Mouse (Mus musculus) embryonic fibroblast, embryonic 13.5 days (primary cell): Measurements from ENCODE around the gene Inka2. TPM values are rescaled to one million over a fixed set of nuclear protein-coding genes. Genes with fewer than 3 reads are reported as not detected.

Experiments
- H3K27ac ChIP-seq: 2 replicates; pipeline ENCODE4 v1.5.1; 2012; ENCODE audit warnings: low read length, control low read depth, inconsistent platforms; ENCODE audit not compliant: insufficient read depth
- H3K4me1 ChIP-seq: 2 replicates; pipeline ENCODE4 v1.6.1; 2011; ENCODE audit warnings: low read length; ENCODE audit not compliant: control insufficient read depth, insufficient read depth
- H3K4me3 ChIP-seq: 2 replicates; pipeline ENCODE4 v1.5.1; 2011; ENCODE audit warnings: mild to moderate bottlenecking, control low read depth, low read length; ENCODE audit not compliant: insufficient read depth
- CTCF ChIP-seq: IDR thresholded peaks from 2 replicates; pipeline ENCODE4 v1.5.1; 2011; ENCODE audit warnings: mild to moderate bottlenecking, control low read depth, low read length, moderate library complexity, borderline replicate concordance; ENCODE audit not compliant: insufficient read depth
- POLR2A ChIP-seq: IDR thresholded peaks from 2 replicates; pipeline ENCODE4 v1.6.1; 2011; ENCODE audit warnings: low read depth, mild to moderate bottlenecking, control low read depth, low read length, moderate library complexity
- polyA plus RNA-seq: library from polyadenylated mRNA; stranded (reverse); fragments of >200 nt; gene quantifications from 2 replicates; pipeline ENCODE4 v1.2.4, GENCODE M21; 2011; ENCODE audit warnings: low read depth; ENCODE audit not compliant: missing spikeins, insufficient read length

The Inka2 gene
- polyA plus RNA-seq, 1 experiment = 11.2 TPM

GRCm38 (mm10) chr3:105721681-105722201 lies 17.3 kb downstream of the Inka2 start:
- Histone ChIP-seq H3K4me1 (no peaks in the 10 kb centered on the region), H3K27ac (no peak overlapping the region), H3K4me3 (no peak overlapping the region)
- TF ChIP-seq CTCF (no peak), POLR2A (0 out of 2 replicates have a peak, but pooled peaks have one; percentile 9)

GRCm38 (mm10) chr3:105722510-105722909 lies 18.1 kb downstream of the Inka2 start:
- no peak overlapping the region for H3K27ac ChIP-seq
- no peaks in the 10 kb centered on the region for H3K4me1 ChIP-seq
- no peak overlapping the region for H3K4me3 ChIP-seq
- TF ChIP-seq CTCF (no peak), POLR2A (0 out of 2 replicates have a peak, but pooled peaks have one; percentile 15)

GRCm38 (mm10) chr3:105726037-105726436 lies 21.6 kb downstream of the Inka2 start:
- no peak for TF ChIP-seq CTCF
- TF ChIP-seq POLR2A = no peak
- no peaks in the 10 kb centered on the region for H3K4me1 ChIP-seq
- H3K27ac ChIP-seq = no peak overlapping the region
- H3K4me3 ChIP-seq = no peak overlapping the region

DNA sequence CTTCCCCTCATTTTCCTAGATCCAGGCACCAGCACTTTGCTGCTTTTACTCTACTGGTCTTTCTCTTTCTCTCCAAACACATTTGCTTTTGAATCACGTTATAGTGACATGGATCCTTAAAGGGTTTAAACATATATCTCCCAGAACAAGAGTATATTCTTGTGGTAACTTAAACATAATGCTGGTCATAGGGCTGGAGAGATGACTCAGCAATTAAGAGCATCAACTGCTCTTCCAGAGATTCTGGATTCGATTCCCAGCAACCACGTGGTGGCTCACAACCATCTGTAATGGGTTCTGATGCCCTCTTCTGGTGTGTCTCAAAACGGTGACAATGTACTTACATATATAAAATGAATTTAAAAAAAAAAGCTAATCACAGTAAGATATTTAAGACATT lies 28.0 kb downstream of the Inka2 start:
- H3K4me1 ChIP-seq = peaks cover 3% of the 10 kb centered on the region
- TF ChIP-seq CTCF (no peak), POLR2A (no peak)
- no peak overlapping the region for H3K27ac ChIP-seq
- no peak overlapping the region for H3K4me3 ChIP-seq

DNA sequence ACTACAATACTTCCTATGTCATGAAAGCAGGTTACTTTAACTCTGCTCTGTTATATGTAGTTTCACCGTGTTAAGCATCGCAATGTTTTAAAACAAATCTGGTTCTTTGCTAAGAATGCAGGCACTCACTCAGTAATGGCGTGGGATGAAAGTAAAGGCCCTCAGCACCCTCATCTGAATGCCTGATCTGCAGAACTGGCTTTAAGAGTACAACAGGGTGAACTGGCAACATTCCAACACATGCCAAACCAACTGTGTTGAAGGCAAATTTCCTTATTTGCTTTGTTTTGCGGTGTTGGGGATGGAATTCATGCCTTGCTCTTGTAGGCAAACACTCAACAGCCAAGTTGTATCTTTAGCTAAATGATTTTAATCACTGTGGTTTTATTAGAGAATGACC lies 29.1 kb downstream of the Inka2 start:
- Histone ChIP-seq H3K4me1 (peaks cover 3% of the 10 kb centered on the region), H3K4me3 (no peak overlapping the region), H3K27ac (no peak overlapping the region)
- no peak for TF ChIP-seq CTCF
- TF ChIP-seq POLR2A = no peak

- TF ChIP-seq CTCF (no peak), POLR2A (no peak)
- H3K4me3 ChIP-seq = no peak overlapping the region
- peaks cover 3% of the 10 kb centered on the region for H3K4me1 ChIP-seq
- no peak overlapping the region for H3K27ac ChIP-seq
Observed at GRCm38 (mm10) chr3:105735285-105735684, 30.9 kb downstream of the Inka2 start.

DNA sequence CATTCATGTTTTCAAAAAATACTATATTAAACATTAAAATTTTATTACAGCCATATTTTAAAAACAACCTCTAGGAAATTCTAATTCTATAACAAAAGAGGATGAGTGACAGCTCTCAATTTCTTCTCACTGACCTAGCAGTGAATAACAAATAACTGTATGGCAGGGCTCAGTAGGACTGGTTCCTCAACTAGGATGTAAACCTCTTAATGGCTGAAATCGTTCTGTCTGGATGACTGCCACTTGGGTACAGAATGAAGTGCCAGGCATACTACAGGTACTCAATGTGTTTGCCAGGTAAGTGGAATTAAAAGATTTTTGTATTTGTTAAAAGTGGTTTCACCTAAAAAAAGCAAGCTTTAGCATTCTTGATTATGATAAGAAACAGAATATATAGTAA lies 31.7 kb downstream of the Inka2 start:
- TF ChIP-seq CTCF = no peak
- TF ChIP-seq POLR2A = no peak
- peaks cover 3% of the 10 kb centered on the region for H3K4me1 ChIP-seq
- no peak overlapping the region for H3K27ac ChIP-seq
- H3K4me3 ChIP-seq = no peak overlapping the region

DNA sequence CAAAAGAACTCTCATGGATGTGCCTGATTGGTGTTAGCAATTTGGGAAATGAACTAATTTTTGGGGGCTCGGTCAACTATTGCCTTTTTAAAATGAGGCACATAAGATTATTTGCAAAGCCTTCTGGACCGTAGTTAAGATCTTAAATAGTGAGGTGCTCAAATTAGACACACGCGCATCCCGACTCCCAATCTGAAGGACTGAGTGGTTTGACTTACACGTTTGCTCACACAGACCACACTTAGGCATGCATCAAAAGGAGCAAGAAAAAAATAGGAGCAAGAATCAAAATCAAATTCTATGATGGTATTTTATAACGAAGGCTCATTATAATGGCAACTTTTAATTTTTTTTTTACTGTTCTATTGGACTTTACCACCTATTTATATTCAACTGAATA lies 32.7 kb downstream of the Inka2 start:
- TF ChIP-seq POLR2A = no peak
- TF ChIP-seq CTCF = no peak
- Histone ChIP-seq H3K27ac (no peak overlapping the region), H3K4me3 (no peak overlapping the region)

GRCm38 (mm10) chr3:105737666-105738065 lies 33.3 kb downstream of the Inka2 start:
- peaks cover 3% of the 10 kb centered on the region for H3K4me1 ChIP-seq
- H3K4me3 ChIP-seq = no peak overlapping the region
- TF ChIP-seq POLR2A = no peak
- TF ChIP-seq CTCF = no peak
- no peak overlapping the region; the same call in 1 of the 2 replicates for H3K27ac ChIP-seq

More for the DNA sequence above, 32.7 kb downstream of the Inka2 start:
- H3K4me1 ChIP-seq = peaks cover 3% of the 10 kb centered on the region

DNA sequence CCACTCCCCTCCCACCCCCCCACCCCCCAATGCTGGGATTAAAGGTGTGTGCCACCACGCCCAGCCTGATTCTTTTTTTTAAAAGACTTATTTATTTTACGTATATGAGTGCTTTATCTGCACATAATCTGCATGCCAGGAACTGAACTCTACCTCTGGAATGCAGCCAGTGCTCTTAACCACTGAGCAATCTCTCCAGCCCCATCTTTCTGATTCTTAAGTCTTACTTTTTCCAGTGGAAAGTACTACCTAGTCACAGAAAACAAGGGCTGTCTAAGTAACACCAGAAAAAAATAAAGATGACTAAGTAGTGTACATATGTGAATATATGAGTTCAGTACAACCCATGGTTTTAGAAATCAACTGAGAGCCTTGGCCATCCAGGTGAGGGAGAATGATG lies 42.1 kb downstream of the Inka2 start:
- Histone ChIP-seq H3K4me1 (no peaks in the 10 kb centered on the region), H3K4me3 (no peak overlapping the region), H3K27ac (no peak overlapping the region)
- TF ChIP-seq CTCF (no peak), POLR2A (no peak)

- no peak overlapping the region for H3K27ac ChIP-seq
- H3K4me1 ChIP-seq = no peaks in the 10 kb centered on the region
- no peak overlapping the region for H3K4me3 ChIP-seq
- TF ChIP-seq CTCF (no peak), POLR2A (no peak)
Observed at GRCm38 (mm10) chr3:105750810-105751209, 46.4 kb downstream of the Inka2 start.
